Mouse (Mus musculus): Measurements from ENCODE around the gene Cyp2j6.
"Not testable (repeated sequence)": the region's sequence is repeated elsewhere in the genome, so short reads cannot be mapped to it uniquely, and the experiment has no call there.

Cyp2j6 gene

GRCm38 (mm10) chr4:96553133-96553819, at the start of gene Cyp2j6:
TSS of gene Cyp2j6 (minus strand) at chr4:96553661.
- peak; percentile 16 to 22 for DNase-seq (ENCODE audit: low spot score in 2 of 2)

DNA sequence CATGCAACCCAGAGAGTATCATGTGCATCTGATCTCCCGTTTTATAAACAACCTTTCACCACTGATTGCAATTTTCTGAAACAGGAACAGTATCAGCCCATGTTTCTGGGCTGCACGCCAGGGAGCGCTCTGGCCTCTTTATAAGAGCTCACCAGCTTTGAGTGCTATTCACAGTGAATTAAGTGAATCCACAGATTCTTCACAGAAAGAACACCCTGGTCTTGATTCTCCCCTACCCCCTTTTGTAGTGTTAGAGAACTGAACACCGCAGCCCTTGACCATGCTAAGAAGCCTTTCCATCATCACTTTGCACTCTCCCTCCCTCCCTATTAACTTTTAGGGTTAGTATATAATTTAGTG, 38.3 kb upstream of the Cyp2j6 start:
- peak; percentile 31 to 43 for DNase-seq (ENCODE audit: low spot score in 2 of 2)

- DNase-seq (ENCODE audit: low spot score in 2 of 2), result peak; percentile 3 to 13
Measured at GRCm38 (mm10) chr4:96590911-96591790, 37.7 kb upstream of the Cyp2j6 start, which contains the start of gene Cyp2j9. TSS of gene Cyp2j9 (minus strand) at chr4:96591578.

DNA sequence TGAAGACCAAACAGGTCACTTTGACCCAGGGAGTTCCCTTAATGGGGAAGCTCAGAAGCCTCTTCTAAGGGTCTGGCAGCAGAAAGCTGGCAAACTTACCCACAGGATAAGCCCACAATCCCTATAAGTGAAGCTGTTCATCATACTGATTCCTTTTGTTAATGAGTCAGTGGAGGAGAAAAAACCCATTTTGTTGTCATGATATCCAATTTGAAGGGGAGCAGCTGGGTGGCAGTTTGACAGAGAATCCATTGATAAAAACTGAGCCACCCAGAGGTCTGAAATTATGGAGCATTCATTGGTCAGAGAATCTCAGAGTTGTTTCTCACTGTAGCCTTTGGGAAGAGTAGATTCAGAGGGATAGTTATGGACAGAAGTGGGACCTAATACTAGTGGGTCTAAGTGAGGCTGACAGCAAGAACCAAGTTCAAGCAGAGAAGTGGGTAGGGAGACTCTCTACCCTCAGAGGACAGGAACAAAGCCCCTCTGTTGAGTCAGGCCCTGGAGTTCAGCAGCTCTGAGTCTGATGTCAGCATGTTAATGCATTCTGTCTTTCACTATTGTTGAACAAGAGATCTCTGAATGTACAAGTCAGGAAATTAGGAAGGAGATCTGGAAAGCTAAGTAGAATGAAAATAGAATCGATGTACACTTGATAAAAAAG, 28.1 kb upstream of the Cyp2j6 start:
- no peak for DNase-seq (ENCODE audit: low spot score in 2 of 2)

- DNase-seq (ENCODE audit: low spot score in 2 of 2), result not testable (repeated sequence)
Measured at GRCm38 (mm10) chr4:96580351-96580750, 26.9 kb upstream of the Cyp2j6 start.

GRCm38 (mm10) chr4:96569442-96569841, 16.0 kb upstream of the Cyp2j6 start:
- DNase-seq (ENCODE audit: low spot score in 2 of 2), result no peak

DNA sequence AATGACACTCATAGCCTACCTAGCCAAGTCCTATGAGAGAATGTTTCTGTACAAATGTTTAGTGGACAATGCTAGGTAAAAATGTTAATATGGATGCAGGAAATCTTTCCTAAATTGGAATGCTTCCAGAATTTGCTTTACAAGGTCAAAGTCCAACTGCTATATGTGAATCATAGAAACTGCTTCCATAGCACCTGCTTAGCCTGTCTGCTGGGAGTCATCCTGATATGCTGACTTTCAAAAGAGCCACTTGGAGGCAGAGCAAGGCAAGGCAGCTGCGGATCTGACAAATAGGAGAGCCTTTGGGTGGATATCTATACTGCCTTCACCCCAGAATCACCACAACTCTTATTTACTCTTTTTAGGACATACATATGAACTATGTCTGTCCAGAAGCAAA, 14.5 kb upstream of the Cyp2j6 start:
- DNase-seq (ENCODE audit: low spot score in 2 of 2), result no peak

GRCm38 (mm10) chr4:96565808-96566207, 12.3 kb upstream of the Cyp2j6 start:
- no peak for DNase-seq (ENCODE audit: low spot score in 2 of 2)

GRCm38 (mm10) chr4:96560464-96560863, 7.0 kb upstream of the Cyp2j6 start:
- no peak for DNase-seq (ENCODE audit: low spot score in 2 of 2)

GRCm38 (mm10) chr4:96559781-96560180, 6.3 kb upstream of the Cyp2j6 start:
- DNase-seq (ENCODE audit: low spot score in 2 of 2), result no peak

DNA sequence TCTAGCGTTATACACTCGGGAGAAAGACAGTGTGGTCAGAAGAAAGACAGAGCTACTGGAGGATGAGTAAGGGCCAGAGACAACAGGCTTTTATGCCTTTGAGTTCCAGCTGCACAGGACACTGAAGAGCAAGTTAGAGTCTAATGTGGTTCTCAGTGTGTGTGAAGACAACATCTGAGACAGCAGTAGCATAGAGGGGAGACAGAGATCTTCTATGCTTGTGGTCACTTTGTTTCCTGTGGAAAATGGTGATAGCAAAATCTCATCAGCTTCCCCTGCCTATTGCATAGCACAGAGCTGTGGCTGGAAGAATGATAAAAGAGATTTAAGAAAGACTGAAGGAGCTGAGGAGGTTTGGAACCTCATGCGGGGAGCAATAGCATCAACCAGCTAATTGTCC, 1.8 kb downstream of the Cyp2j6 start:
- no peak for DNase-seq (ENCODE audit: low spot score in 2 of 2)

DNA sequence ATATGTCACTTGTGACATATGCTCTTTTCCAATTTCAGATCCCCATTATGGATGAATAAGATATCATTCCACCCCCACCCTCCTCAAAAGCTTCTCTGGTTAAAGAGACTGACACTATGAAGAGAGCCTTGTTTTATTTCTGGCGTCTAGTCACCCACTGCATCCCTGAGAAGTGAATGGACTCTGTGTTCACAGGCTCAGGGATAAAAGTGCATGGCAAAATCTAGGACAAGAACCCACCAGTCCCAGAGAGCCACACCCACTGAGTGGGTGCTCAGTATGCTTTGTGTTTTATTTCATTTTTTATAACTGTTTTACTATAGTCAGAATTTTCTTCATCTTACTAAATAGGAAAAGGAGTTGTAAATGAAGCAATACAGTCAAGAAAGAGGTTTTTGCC, 7.5 kb downstream of the Cyp2j6 start:
- peak in 1 of 2 experiments; percentile 7 for DNase-seq (ENCODE audit: low spot score in 2 of 2)

- no peak for DNase-seq (ENCODE audit: low spot score in 2 of 2)
Measured at GRCm38 (mm10) chr4:96525772-96526171, 27.7 kb downstream of the Cyp2j6 start.

GRCm38 (mm10) chr4:96522256-96522655, 31.2 kb downstream of the Cyp2j6 start:
- DNase-seq (ENCODE audit: low spot score in 2 of 2), result no peak

DNA sequence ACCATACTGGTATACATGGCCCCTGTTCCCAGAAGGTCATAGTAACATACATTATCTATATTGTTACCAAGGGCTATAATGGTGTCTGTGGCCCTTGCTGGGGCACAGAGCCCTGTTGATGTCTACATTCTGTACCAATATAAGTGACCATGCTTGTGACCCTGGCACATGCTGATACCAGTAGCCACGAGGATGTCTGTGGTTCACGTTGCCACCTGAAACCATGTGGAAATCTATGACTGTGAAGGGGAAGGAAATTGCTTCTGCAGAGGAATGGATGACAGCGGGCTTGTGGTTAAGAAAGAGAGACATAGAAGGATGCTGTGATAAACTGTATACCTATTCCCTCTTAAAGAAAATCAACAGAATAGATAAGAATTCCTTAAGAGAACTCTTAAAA, 43.4 kb downstream of the Cyp2j6 start:
- DNase-seq (ENCODE audit: low spot score in 2 of 2), result no peak

DNA sequence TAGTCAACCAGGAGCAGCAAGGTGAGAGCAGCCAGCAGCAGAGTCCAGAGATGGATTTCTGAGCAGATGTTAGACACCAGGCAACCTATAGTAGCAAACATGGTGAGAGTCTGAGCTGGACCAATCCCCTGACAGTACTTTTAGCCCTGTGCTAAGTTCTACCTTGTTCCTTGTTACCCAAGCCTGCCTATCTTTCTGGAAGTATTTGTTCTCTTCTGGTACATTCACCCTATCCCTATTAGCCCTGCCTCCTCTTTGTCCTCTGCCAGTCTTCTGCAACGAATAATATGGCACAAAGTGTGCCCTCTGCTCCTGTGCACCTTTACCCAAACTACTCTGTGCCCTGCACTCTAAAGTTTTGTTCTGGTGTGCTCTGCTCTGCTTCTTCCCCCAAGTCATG, 46.2 kb downstream of the Cyp2j6 start, which contains the start of gene Cyp2j8:
Gene Cyp2j8 (minus strand): TSS at position 101 of the 400 bp plus-strand sequence.
- no peak for DNase-seq (ENCODE audit: low spot score in 2 of 2)
